Mouse (Mus musculus): ENCODE measurements around the gene Nlrc4. TPM values are rescaled to one million over a fixed set of nuclear protein-coding genes. Genes with fewer than 3 reads are reported as not detected.

Gene Nlrc4
- polyA plus RNA-seq, 1 experiment from 2014 or later = 2.9 TPM

GRCm38 (mm10) chr17:74424401-74425005 is 34.4 kb downstream of the Nlrc4 start:
- ATAC-seq (ENCODE audit: insufficient read depth, low FRiP score, low read depth) = no peak
- Histone ChIP-seq H3K9ac (no peak overlapping the region), H3K9me3 (no peaks in the 10 kb centered on the region), H3K4me1 (no peaks in the 10 kb centered on the region), H3K4me3 (replicated peaks) (no peak overlapping the region), H3K4me2 (no peak overlapping the region), H3K27ac (no peak overlapping the region), H3K36me3 (peaks cover 22% of the 10 kb centered on the region), H3K27me3 (replicated peaks) (no peaks in the 10 kb centered on the region)
- 89% methylated on average over 12 of the region's 12 CpGs for WGBS

- 71% methylated on average over 2 of the region's 2 CpGs for whole genome bisulfite sequencing
- Histone ChIP-seq H3K9ac (no peak overlapping the region), H3K4me3 (replicated peaks) (no peak overlapping the region), H3K9me3 (no peaks in the 10 kb centered on the region), H3K27ac (no peak overlapping the region), H3K27me3 (replicated peaks) (no peaks in the 10 kb centered on the region), H3K36me3 (peaks cover 32% of the 10 kb centered on the region), H3K4me1 (no peaks in the 10 kb centered on the region), H3K4me2 (no peak overlapping the region)
- no peak for ATAC-seq (ENCODE audit: insufficient read depth, low FRiP score, low read depth)
Observed at GRCm38 (mm10) chr17:74420656-74421055, 38.3 kb downstream of the Nlrc4 start.

GRCm38 (mm10) chr17:74418171-74418570 is 40.8 kb downstream of the Nlrc4 start:
- H3K36me3 ChIP-seq = peaks cover 32% of the 10 kb centered on the region
- 43% methylated on average over 4 of the region's 4 CpGs for WGBS
- no peak overlapping the region for H3K4me3 ChIP-seq (replicated peaks)
- no peaks in the 10 kb centered on the region for H3K4me1 ChIP-seq
- no peaks in the 10 kb centered on the region for H3K27me3 ChIP-seq (replicated peaks)
- no peak for ATAC-seq (ENCODE audit: insufficient read depth, low FRiP score, low read depth)
- H3K4me2 ChIP-seq = no peak overlapping the region
- H3K9ac ChIP-seq = no peak overlapping the region
- no peak overlapping the region for H3K27ac ChIP-seq
- no peaks in the 10 kb centered on the region for H3K9me3 ChIP-seq

GRCm38 (mm10) chr17:74416841-74417360 is 42.0 kb downstream of the Nlrc4 start:
- H3K9ac ChIP-seq = no peak overlapping the region
- no peaks in the 10 kb centered on the region for H3K27me3 ChIP-seq (replicated peaks)
- no peaks in the 10 kb centered on the region for H3K9me3 ChIP-seq
- no peak overlapping the region for H3K4me2 ChIP-seq
- no peak for ATAC-seq (ENCODE audit: insufficient read depth, low FRiP score, low read depth)
- H3K36me3 ChIP-seq = peaks cover 35% of the 10 kb centered on the region
- no peaks in the 10 kb centered on the region for H3K4me1 ChIP-seq
- H3K27ac ChIP-seq = no peak overlapping the region
- WGBS = 85% methylated on average over 8 of the region's 8 CpGs
- no peak overlapping the region for H3K4me3 ChIP-seq (replicated peaks)

GRCm38 (mm10) chr17:74414671-74415070 is 44.3 kb downstream of the Nlrc4 start:
- no peak overlapping the region for H3K4me2 ChIP-seq
- H3K27me3 ChIP-seq (replicated peaks) = no peaks in the 10 kb centered on the region
- H3K9ac ChIP-seq = no peak overlapping the region
- no peak overlapping the region for H3K27ac ChIP-seq
- peaks cover 31% of the 10 kb centered on the region for H3K36me3 ChIP-seq
- H3K9me3 ChIP-seq = no peaks in the 10 kb centered on the region
- WGBS = 63% methylated on average over 1 of the region's 1 CpGs
- no peaks in the 10 kb centered on the region for H3K4me1 ChIP-seq
- H3K4me3 ChIP-seq (replicated peaks) = no peak overlapping the region
- ATAC-seq (ENCODE audit: insufficient read depth, low FRiP score, low read depth) = no peak

- H3K27me3 ChIP-seq (replicated peaks) = no peaks in the 10 kb centered on the region
- no peak overlapping the region for H3K27ac ChIP-seq
- H3K36me3 ChIP-seq = peaks cover 24% of the 10 kb centered on the region
- ATAC-seq (ENCODE audit: insufficient read depth, low FRiP score, low read depth) = no peak
- H3K4me3 ChIP-seq (replicated peaks) = no peak overlapping the region
- 88% methylated on average over 8 of the region's 8 CpGs for WGBS
- H3K4me1 ChIP-seq = no peaks in the 10 kb centered on the region
- H3K4me2 ChIP-seq = no peak overlapping the region
- H3K9ac ChIP-seq = no peak overlapping the region
- H3K9me3 ChIP-seq = no peaks in the 10 kb centered on the region
Observed at GRCm38 (mm10) chr17:74413324-74413723, 45.6 kb downstream of the Nlrc4 start.

- no peaks in the 10 kb centered on the region for H3K4me1 ChIP-seq
- no peak overlapping the region for H3K9ac ChIP-seq
- ATAC-seq (ENCODE audit: insufficient read depth, low FRiP score, low read depth) = no peak
- no peaks in the 10 kb centered on the region for H3K27me3 ChIP-seq (replicated peaks)
- no peak overlapping the region for H3K4me3 ChIP-seq (replicated peaks)
- H3K36me3 ChIP-seq = peaks cover 29% of the 10 kb centered on the region
- no peak overlapping the region for H3K4me2 ChIP-seq
- H3K27ac ChIP-seq = no peak overlapping the region
- H3K9me3 ChIP-seq = no peaks in the 10 kb centered on the region
- WGBS = 61% methylated on average over 4 of the region's 4 CpGs
Observed at GRCm38 (mm10) chr17:74409722-74410121, 49.2 kb downstream of the Nlrc4 start.

- Histone ChIP-seq H3K4me2 (no peak overlapping the region), H3K27me3 (replicated peaks) (no peaks in the 10 kb centered on the region), H3K27ac (no peak overlapping the region), H3K4me3 (replicated peaks) (no peak overlapping the region), H3K36me3 (peaks cover 33% of the 10 kb centered on the region), H3K9me3 (no peaks in the 10 kb centered on the region), H3K9ac (no peak overlapping the region), H3K4me1 (no peaks in the 10 kb centered on the region)
- ATAC-seq (ENCODE audit: insufficient read depth, low FRiP score, low read depth) = no peak
- 86% methylated on average over 8 of the region's 8 CpGs for WGBS
Observed at GRCm38 (mm10) chr17:74406487-74406886, 52.5 kb downstream of the Nlrc4 start.

- H3K9me3 ChIP-seq = no peaks in the 10 kb centered on the region
- H3K27me3 ChIP-seq (replicated peaks) = no peaks in the 10 kb centered on the region
- peak; percentile 50; the same call in 1 of the 2 replicates for ATAC-seq (ENCODE audit: insufficient read depth, low FRiP score, low read depth)
- no peak overlapping the region for H3K4me3 ChIP-seq (replicated peaks)
- no peak overlapping the region for H3K27ac ChIP-seq
- no peak overlapping the region for H3K9ac ChIP-seq
- H3K4me2 ChIP-seq = no peak overlapping the region
- 90% methylated on average over 12 of the region's 12 CpGs for WGBS
- peaks cover 36% of the 10 kb centered on the region for H3K36me3 ChIP-seq
- no peaks in the 10 kb centered on the region for H3K4me1 ChIP-seq
Observed at GRCm38 (mm10) chr17:74402486-74403222, 56.3 kb downstream of the Nlrc4 start.

GRCm38 (mm10) chr17:74397173-74397572 is 61.8 kb downstream of the Nlrc4 start:
- Histone ChIP-seq H3K9ac (no peak overlapping the region), H3K27ac (no peak overlapping the region), H3K4me2 (no peak overlapping the region), H3K4me1 (0 out of 2 replicates have a peak, but pooled peaks cover 4% of the 10 kb centered on the region), H3K27me3 (replicated peaks) (no peaks in the 10 kb centered on the region), H3K36me3 (0 out of 2 replicates have a peak, but pooled peaks cover 2% of the 10 kb centered on the region), H3K9me3 (no peaks in the 10 kb centered on the region), H3K4me3 (replicated peaks) (no peak overlapping the region)
- WGBS = 76% methylated on average over 2 of the region's 2 CpGs
- no peak for ATAC-seq (ENCODE audit: insufficient read depth, low FRiP score, low read depth)

- WGBS = 73% methylated on average over 4 of the region's 4 CpGs
Observed at GRCm38 (mm10) chr17:74396766-74397165, 62.2 kb downstream of the Nlrc4 start.

More at GRCm38 (mm10) chr17:74396766-74397165, 62.2 kb downstream of the Nlrc4 start:
- 0 out of 2 replicates have a peak, but pooled peaks cover 4% of the 10 kb centered on the region for H3K4me1 ChIP-seq
- 0 out of 2 replicates have a peak, but pooled peaks cover 2% of the 10 kb centered on the region for H3K36me3 ChIP-seq
- ATAC-seq (ENCODE audit: insufficient read depth, low FRiP score, low read depth) = no peak
- H3K9me3 ChIP-seq = no peaks in the 10 kb centered on the region
- H3K4me3 ChIP-seq (replicated peaks) = peak overlapping the region; percentile 98
- no peak overlapping the region for H3K9ac ChIP-seq
- H3K27ac ChIP-seq = no peak overlapping the region
- peak overlapping the region; percentile 57 for H3K4me2 ChIP-seq
- H3K27me3 ChIP-seq (replicated peaks) = no peaks in the 10 kb centered on the region
